In genomic region chr8:94432212-94432611, GRCm38 (mm10) we compare ENCODE assay signal across 25 mouse cellular contexts. TPM values are rescaled to one million over a fixed set of nuclear protein-coding genes. Genes with fewer than 3 reads are reported as not detected.
DNase-seq lines count a peak whose midpoint lies in the region; ATAC-seq and TF ChIP-seq lines count a peak whose summit lies in the region.
"Had no signal": no experiment of that assay in that cellular context is flagged by ENCODE, and none has a peak within 500 bp of the region (broad histone marks: within the 10 kb centered on the region; RNA-seq: fewer than 3 reads in every experiment).

No protein-coding gene starts in this region.

- no peak for TF ChIP-seq EP300 in CH12.LX (IDR thresholded peaks at IDR 0.05; ENCODE audit: low read length)

- no peak overlapping the region for H3K4me2 ChIP-seq in midbrain, embryonic 11.5 days
- no peak overlapping the region for H3K4me2 ChIP-seq in midbrain, embryonic 13.5 days (replicated peaks)
- H3K4me2 ChIP-seq in CH12.LX (ENCODE audit: insufficient read depth, low read depth, poor library complexity, severe bottlenecking) = peak overlapping the region; percentile 82
- H3K4me2 ChIP-seq: embryonic facial prominence, embryonic 13.5 days; embryonic facial prominence, embryonic 15.5 days; forebrain, embryonic 12.5 days had no signal

- ATAC-seq in midbrain, embryonic 11.5 days (ENCODE audit: low FRiP score) = no peak
- ATAC-seq in midbrain, embryonic 13.5 days = no peak
- ATAC-seq: activated CD4-positive, CD25-positive, alpha-beta regulatory T cell, adult 4 months; forebrain, embryonic 14.5 days; forebrain, embryonic 16.5 days; Patski had no signal

- no peak overlapping the region for H3K27ac ChIP-seq in midbrain, embryonic 11.5 days (ENCODE audit: low read depth, low read length)
- no peak overlapping the region for H3K27ac ChIP-seq in midbrain, embryonic 13.5 days
- H3K27ac ChIP-seq in CH12.LX (ENCODE audit: insufficient read depth, low read depth) = peak overlapping the region; percentile 39
- H3K27ac ChIP-seq: embryonic facial prominence, embryonic 13.5 days; embryonic facial prominence, embryonic 15.5 days; forebrain, embryonic 10.5 days; forebrain, embryonic 12.5 days had no signal

- peak; percentile 59 for DNase-seq in midbrain, embryonic 11.5 days (ENCODE audit: low spot score, missing footprints)
- peak; percentile 69 for DNase-seq in CH12.LX (ENCODE audit: extremely low read depth)
- peak; percentile 25 for DNase-seq in splenic B cell, adult 2 months (ENCODE audit: low read depth, low spot score)
- DNase-seq in urinary bladder, postnatal 10 days (ENCODE audit: low spot score) = no peak
- DNase-seq: adrenal gland, adult 8-10 months; adrenal gland, postnatal 14 days; adrenal gland, postnatal 36 days; cerebellum, adult 11 months; cerebellum, adult 18-20 months; cerebellum, adult 8-10 months; cerebellum, adult 9-11 months; cerebellum, postnatal 14 days; cerebellum, postnatal 36 days; embryo, embryonic 11 days had no signal

- H3K36me3 ChIP-seq in midbrain, embryonic 11.5 days (ENCODE audit: control insufficient read depth, insufficient read depth, low read length) = no peaks in the 10 kb centered on the region
- no peaks in the 10 kb centered on the region for H3K36me3 ChIP-seq in midbrain, embryonic 13.5 days
- peaks cover 0 to 4% of the 10 kb centered on the region in 2 experiments for H3K36me3 ChIP-seq in CH12.LX (replicated peaks in 1 of 2; ENCODE audit: control insufficient read depth in 1 of 2, insufficient read depth in 1 of 2, low read length in 1 of 2)
- H3K36me3 ChIP-seq in splenic B cell, adult 2 months (ENCODE audit: control insufficient read depth, insufficient read depth, low read length, poor library complexity, severe bottlenecking) = no peaks in the 10 kb centered on the region
- H3K36me3 ChIP-seq: embryonic facial prominence, embryonic 13.5 days; embryonic facial prominence, embryonic 15.5 days; forebrain, embryonic 10.5 days; forebrain, embryonic 12.5 days; G1E had no signal

- H3K4me3 ChIP-seq in midbrain, embryonic 11.5 days (ENCODE audit: low read depth, low read length) = no peak overlapping the region
- H3K4me3 ChIP-seq in midbrain, embryonic 13.5 days (replicated peaks) = no peak overlapping the region
- no peak overlapping the region for H3K4me3 ChIP-seq in CH12.LX (replicated peaks in 1 of 3; ENCODE audit: low read depth in 2 of 3, low read length in 2 of 3, poor library complexity in 1 of 3)
- H3K4me3 ChIP-seq: embryonic facial prominence, embryonic 13.5 days; embryonic facial prominence, embryonic 15.5 days; erythroblast, embryonic 14.5 days; forebrain, embryonic 10.5 days; forebrain, embryonic 12.5 days had no signal

- 85% methylated on average over 3 of the region's 3 CpGs for WGBS in midbrain, embryonic 11.5 days
- 78% methylated on average over 3 of the region's 3 CpGs for WGBS in midbrain, embryonic 13.5 days

- TF ChIP-seq POLR2A in CH12.LX (IDR thresholded peaks at IDR 0.05; ENCODE audit: low read depth, low read length) = no peak

- H3K27me3 ChIP-seq in midbrain, embryonic 11.5 days (ENCODE audit: control insufficient read depth, insufficient read depth, low read length) = peaks cover 4% of the 10 kb centered on the region
- H3K27me3 ChIP-seq in midbrain, embryonic 13.5 days = peaks cover 23% of the 10 kb centered on the region
- H3K27me3 ChIP-seq in CH12.LX (replicated peaks) = no peaks in the 10 kb centered on the region
- no peaks in the 10 kb centered on the region for H3K27me3 ChIP-seq in splenic B cell, adult 2 months (ENCODE audit: control insufficient read depth, insufficient read depth, low read length, poor library complexity, severe bottlenecking)

- dilution Hi-C loops in CH12.LX (cut with MboI; ENCODE audit: extremely low pct_ligation_motif_present, extremely low pct_unique_long_range_greater_than_20kb, low sequenced_read_pairs) = no loop called here

- no peaks in the 10 kb centered on the region for H3K9me3 ChIP-seq in midbrain, embryonic 11.5 days (ENCODE audit: control insufficient read depth, low read length)
- H3K9me3 ChIP-seq in midbrain, embryonic 13.5 days = no peaks in the 10 kb centered on the region
- H3K9me3 ChIP-seq in CH12.LX (replicated peaks; ENCODE audit: low read length) = no peaks in the 10 kb centered on the region
- H3K9me3 ChIP-seq: embryonic facial prominence, embryonic 13.5 days; embryonic facial prominence, embryonic 15.5 days; forebrain, embryonic 10.5 days; forebrain, embryonic 12.5 days; G1E had no signal

- TF ChIP-seq CTCF in CH12.LX (conservative IDR thresholded peaks at IDR 0.05 in 1 of 2, IDR thresholded peaks at IDR 0.05 in 1 of 2; ENCODE audit: low read depth in 2 of 2, low read length in 2 of 2) = no peak

- no peak overlapping the region for H3K9ac ChIP-seq in midbrain, embryonic 11.5 days (ENCODE audit: low read length)
- H3K9ac ChIP-seq in midbrain, embryonic 13.5 days (replicated peaks) = no peak overlapping the region
- no peak overlapping the region for H3K9ac ChIP-seq in CH12.LX (ENCODE audit: insufficient read depth, low read depth)
- H3K9ac ChIP-seq: embryonic facial prominence, embryonic 13.5 days; embryonic facial prominence, embryonic 15.5 days; forebrain, embryonic 12.5 days had no signal

- H3K4me1 ChIP-seq in midbrain, embryonic 11.5 days (ENCODE audit: control insufficient read depth, insufficient read depth, low read length) = peaks cover 3% of the 10 kb centered on the region; the same call in 1 of the 2 replicates
- H3K4me1 ChIP-seq in midbrain, embryonic 13.5 days (replicated peaks) = peaks cover 9% of the 10 kb centered on the region
- peaks cover 16 to 65% of the 10 kb centered on the region in 2 experiments for H3K4me1 ChIP-seq in CH12.LX (ENCODE audit: control insufficient read depth in 1 of 2, insufficient read depth in 2 of 2)
- H3K4me1 ChIP-seq: embryonic facial prominence, embryonic 13.5 days had no signal

- peaks cover 22% of the 10 kb centered on the region for H3K79me2 ChIP-seq in CH12.LX (replicated peaks; ENCODE audit: control insufficient read depth, extremely low read depth, insufficient read depth, poor library complexity, severe bottlenecking)

- in situ Hi-C loops in CH12.LX (cut with MboI; ENCODE audit: low pct_ligation_motif_present, low pct_unique_long_range_greater_than_20kb, low sequenced_read_pairs) = no loop called here

- no peak for TF ChIP-seq RAD21 in CH12.LX (IDR thresholded peaks at IDR 0.05; ENCODE audit: low read depth, low read length)

TF ChIP-seq in CH12.LX, 34 proteins besides CTCF, POLR2A, EP300 and RAD21:
- TF ChIP-seq BHLHE40 (IDR thresholded peaks at IDR 0.05; ENCODE audit: low read depth, low read length) (0 out of 2 replicates have a peak, but pooled peaks have one; percentile 13), TCF12 (IDR thresholded peaks at IDR 0.05; ENCODE audit: low read depth, low read length) (peak; percentile 34; the same call in 1 of the 2 replicates), KAT2A (IDR thresholded peaks at IDR 0.05; ENCODE audit: insufficient replicate concordance, low read length) (0 out of 2 replicates have a peak, but pooled peaks have one; percentile 43), MYC (IDR thresholded peaks at IDR 0.05; ENCODE audit: low read depth, low read length) (0 out of 2 replicates have a peak, but pooled peaks have one; percentile 17), SIN3A (IDR thresholded peaks at IDR 0.05; ENCODE audit: low read length) (peak; percentile 49; the same call in 1 of the 2 replicates), NRF1 (IDR thresholded peaks at IDR 0.05; ENCODE audit: low read depth, low read length) (no peak), IRF4 (IDR thresholded peaks at IDR 0.05; ENCODE audit: low read depth, low read length) (0 out of 2 replicates have a peak, but pooled peaks have one; percentile 4), CHD2 (IDR thresholded peaks at IDR 0.05; ENCODE audit: low read length) (no peak)

RNA-seq across cellular contexts. Expression of gene Nlrc5, which starts 1.9 kb away (rescaled TPM):
- 0.23 TPM in 1 of 2 replicates, not detected in the other for polyA plus RNA-seq in midbrain, embryonic 11.5 days (2014; fragmentation: Nextera tagmentation; extraction: Ambion mirVana)
- 0.27 and 0.28 TPM in 2 replicates for polyA plus RNA-seq in midbrain, embryonic 13.5 days (2015; fragmentation: Nextera tagmentation; extraction: Ambion mirVana)
- 58.6 and 73.0 TPM in 2 replicates for total RNA-seq in CH12.LX (2012; rRNA removed)
- 58.1 and 60.2 TPM in 2 replicates for total RNA-seq in CH12.LX (2014; rRNA removed)
- polyA plus RNA-seq in CH12.LX (2012; ENCODE audit: insufficient read length, low read depth) = 72.5 and 75.2 TPM in 2 replicates

RNA-seq across cellular contexts. Expression of gene Herpud1, which starts 46.0 kb away (rescaled TPM):
- polyA plus RNA-seq in midbrain, embryonic 11.5 days (2014; fragmentation: Nextera tagmentation; extraction: Ambion mirVana) = 56.8 and 60.4 TPM in 2 replicates
- 58.2 and 60.0 TPM in 2 replicates for polyA plus RNA-seq in midbrain, embryonic 13.5 days (2015; fragmentation: Nextera tagmentation; extraction: Ambion mirVana)
- total RNA-seq in CH12.LX (2012; rRNA removed) (172 and 206 TPM in 2 replicates), CH12.LX (2014; rRNA removed) (243 and 257 TPM in 2 replicates)
- polyA plus RNA-seq in CH12.LX (2012; ENCODE audit: insufficient read length, low read depth) = 116 and 124 TPM in 2 replicates

Comparison
In these comparisons a context has a peak if more than half of its experiments do, and no peak if none do; other contexts are left out.
1. RNA of gene Nlrc5, which starts 1.9 kb away (polyA plus RNA-seq): 72.5 to 75.2 TPM in CH12.LX; 0.27 to 0.28 TPM in midbrain, embryonic 13.5 days and 0.23 TPM in midbrain, embryonic 11.5 days; every median in the first group is over 10 times any median in the second.